8 mouse cellular contexts compared by ENCODE assay signal in the genomic region with DNA sequence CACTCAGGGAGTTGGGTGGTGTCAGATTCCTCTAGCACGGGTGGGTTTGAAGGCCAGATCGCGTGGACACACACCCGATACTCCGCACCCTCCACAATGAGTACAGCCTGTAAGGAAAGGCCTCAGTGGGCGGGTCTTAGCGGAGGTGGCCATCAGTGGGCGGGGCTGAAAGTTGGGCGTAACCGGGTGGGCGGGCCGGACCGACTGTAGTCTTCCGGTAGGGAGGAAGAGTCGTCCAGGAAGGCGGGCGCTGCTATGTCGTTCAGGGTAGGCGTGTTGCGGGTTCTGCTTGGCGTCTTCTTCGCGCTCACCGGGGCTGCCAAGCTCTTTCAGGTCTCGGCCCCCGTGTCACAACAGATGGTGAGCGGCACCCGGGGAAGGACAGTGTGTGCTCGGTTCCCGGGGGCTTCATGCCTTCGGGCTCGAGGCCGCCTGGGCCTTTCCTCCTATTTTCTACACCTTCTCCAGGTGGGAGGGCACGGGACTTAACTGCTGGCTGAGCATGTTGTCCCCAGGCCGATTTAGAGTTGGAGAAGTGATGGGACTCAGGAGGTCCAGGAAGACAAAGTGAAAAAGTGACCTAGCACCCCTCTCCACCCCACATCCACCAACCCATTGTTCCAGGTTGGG. TPM values are rescaled to one million over a fixed set of nuclear protein-coding genes. Genes with fewer than 3 reads are reported as not detected.
A peak's percentile ranks its signal among the peaks of the same experiment; 100 is the strongest.
DNase-seq lines count a peak whose midpoint lies in the region; ATAC-seq and TF ChIP-seq lines count a peak whose summit lies in the region.

No protein-coding gene starts in this region.

- no peak for DNase-seq in Patski (ENCODE audit: low read depth, low spot score)
- peak; percentile 79 to 83 for DNase-seq in cerebellum, postnatal 14 days
- DNase-seq in frontal cortex, postnatal 14 days (ENCODE audit: low spot score in 2 of 2) = peak; percentile 13 to 35
- DNase-seq in layer of hippocampus, postnatal 25 days (ENCODE audit: extremely low spot score in 1 of 2, low spot score in 1 of 2) = peak; percentile 25 to 51
- DNase-seq in lung, postnatal 25 days (ENCODE audit: low spot score) = peak; percentile 87
- DNase-seq in retina, postnatal 1 day = peak; percentile 92
- peak; percentile 82 to 86 for DNase-seq in urinary bladder, adult 18-20 months (ENCODE audit: low spot score in 2 of 2)

- TF ChIP-seq CTCF in Patski (IDR thresholded peaks at IDR 0.05) = no peak

- H3K9me3 ChIP-seq in hindbrain, embryonic 13.5 days = no peaks in the 10 kb centered on the region

- H3K36me3 ChIP-seq in hindbrain, embryonic 13.5 days = peaks cover 36% of the 10 kb centered on the region

- no peaks in the 10 kb centered on the region for H3K27me3 ChIP-seq in Patski
- no peaks in the 10 kb centered on the region for H3K27me3 ChIP-seq in hindbrain, embryonic 13.5 days

- POLR2A ChIA-PET in Patski (lab: Charles Lee) = no interaction called here

- peak overlapping the region; percentile 75 for H3K27ac ChIP-seq in hindbrain, embryonic 13.5 days

- WGBS in hindbrain, embryonic 13.5 days = under 1% methylated on average over 35 of the region's 35 CpGs

- CTCF ChIA-PET in Patski (lab: Charles Lee) = no interaction called here

- H3K9ac ChIP-seq in hindbrain, embryonic 13.5 days = peak overlapping the region; percentile 86

- peak; percentile 86 for ATAC-seq in Patski
- ATAC-seq in hindbrain, embryonic 13.5 days (ENCODE audit: low FRiP score) = peak; percentile 95

- in situ Hi-C loops in Patski (cut with MboI; ENCODE audit: low pct_unique_long_range_greater_than_20kb) = no loop called here

- peak overlapping the region; percentile 79 for H3K4me2 ChIP-seq in hindbrain, embryonic 13.5 days

- H3K4me1 ChIP-seq in hindbrain, embryonic 13.5 days (replicated peaks) = peaks cover 11% of the 10 kb centered on the region

- H3K4me3 ChIP-seq in hindbrain, embryonic 13.5 days = peak overlapping the region; percentile 67

RNA-seq across cellular contexts. Expression of gene Tmem35b, which starts 2.5 kb away (rescaled TPM):
- 40.9 TPM for polyA plus RNA-seq in Patski (2021)
- polyA plus RNA-seq in hindbrain, embryonic 13.5 days (2015; fragmentation: Nextera tagmentation; extraction: Ambion mirVana) = 20.5 and 21.5 TPM in 2 replicates
- 1 to 10 TPM; 3.3 to 4.9 TPM for total RNA-seq in layer of hippocampus, postnatal 25 days (2021)

RNA-seq across cellular contexts. Expression of gene Dlgap3, which starts 43.1 kb away (rescaled TPM):
- 0.85 TPM for polyA plus RNA-seq in Patski (2021)
- 13.1 and 13.4 TPM in 2 replicates for polyA plus RNA-seq in hindbrain, embryonic 13.5 days (2015; fragmentation: Nextera tagmentation; extraction: Ambion mirVana)
- 100 to 1,000 TPM; 286 to 291 TPM for total RNA-seq in layer of hippocampus, postnatal 25 days (2021)

RNA-seq across cellular contexts. Expression of gene Zmym6, which starts 48.8 kb away (rescaled TPM):
- 20.9 TPM for polyA plus RNA-seq in Patski (2021)
- polyA plus RNA-seq in hindbrain, embryonic 13.5 days (2015; fragmentation: Nextera tagmentation; extraction: Ambion mirVana) = 29.5 and 33.1 TPM in 2 replicates
- total RNA-seq in layer of hippocampus, postnatal 25 days (2021) = 10 to 100 TPM; 29.8 to 44.2 TPM
